Mouse (Mus musculus): ENCODE results near the gene Frrs1. TPM values are rescaled to one million over a fixed set of nuclear protein-coding genes. Genes with fewer than 3 reads are reported as not detected.
A peak's percentile ranks its signal among the peaks of the same experiment; 100 is the strongest.

The Frrs1 gene
- polyA plus RNA-seq, 1 experiment, result 49.7 TPM

DNA sequence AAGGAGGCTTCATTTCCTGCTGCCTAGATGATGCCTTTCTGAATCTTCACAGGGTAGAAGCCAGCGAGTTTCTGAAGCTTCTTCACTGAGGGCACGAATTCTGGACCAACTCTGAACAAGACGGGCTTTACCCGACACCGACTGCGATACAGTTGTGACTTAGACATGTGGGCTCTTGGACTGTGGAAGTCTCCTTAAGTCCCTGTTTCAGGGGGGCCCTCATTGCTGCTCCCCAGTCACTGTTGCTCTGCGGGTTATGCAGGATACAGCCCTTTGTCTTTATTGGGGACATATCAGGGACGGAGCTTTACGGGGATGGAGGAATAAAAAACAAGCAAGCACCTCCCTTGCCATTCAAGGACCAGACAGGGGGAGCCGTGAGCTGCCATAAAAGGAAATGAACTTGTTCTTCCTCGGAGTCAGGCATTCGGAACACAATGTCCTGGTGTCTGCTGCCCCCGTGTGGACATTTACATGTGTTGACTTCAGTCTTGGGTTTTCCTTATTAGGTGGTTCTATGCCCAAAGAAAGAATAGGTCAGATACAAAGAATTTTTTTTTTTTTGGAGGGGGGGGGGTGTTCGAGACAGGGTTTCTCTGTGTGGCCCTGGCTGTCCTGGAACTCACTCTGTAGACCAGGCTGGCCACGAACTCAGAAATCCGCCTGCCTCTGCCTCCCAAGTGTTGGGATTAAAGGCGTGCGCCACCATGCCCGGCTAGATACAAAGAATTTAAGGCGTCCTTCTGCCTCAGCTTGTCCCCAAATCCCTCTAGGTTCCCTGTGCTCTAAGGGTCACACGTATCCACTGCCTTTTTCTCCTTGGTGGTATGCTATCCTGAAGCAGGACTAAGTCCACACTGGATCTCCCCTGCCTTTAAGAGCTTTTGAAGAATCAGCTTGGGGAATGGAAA is 23.2 kb upstream of the Frrs1 start:
- H3K4me1 ChIP-seq (ENCODE audit: control insufficient read depth, insufficient read depth, low read length), result no peaks in the 10 kb centered on the region
- TF ChIP-seq CTCF (conservative IDR thresholded peaks at IDR 0.05; ENCODE audit: insufficient read depth, insufficient read length, low read depth, low read length), result peak; percentile 95
- no peak for TF ChIP-seq POLR2A (IDR thresholded peaks at IDR 0.05; ENCODE audit: low read depth, low read length)
- H3K4me3 ChIP-seq (ENCODE audit: insufficient read depth, low read depth, low read length), result peak overlapping the region; percentile 22
- H3K27me3 ChIP-seq (replicated peaks; ENCODE audit: control insufficient read depth, insufficient read depth, low read length), result no peaks in the 10 kb centered on the region
- peak; percentile 91 for DNase-seq
- WGBS, result 22% methylated on average over 21 of the region's 21 CpGs
- H3K36me3 ChIP-seq (ENCODE audit: control insufficient read depth, insufficient read depth, low read length), result no peaks in the 10 kb centered on the region
- no peak overlapping the region for H3K27ac ChIP-seq (ENCODE audit: insufficient read depth, low read depth, low read length)

DNA sequence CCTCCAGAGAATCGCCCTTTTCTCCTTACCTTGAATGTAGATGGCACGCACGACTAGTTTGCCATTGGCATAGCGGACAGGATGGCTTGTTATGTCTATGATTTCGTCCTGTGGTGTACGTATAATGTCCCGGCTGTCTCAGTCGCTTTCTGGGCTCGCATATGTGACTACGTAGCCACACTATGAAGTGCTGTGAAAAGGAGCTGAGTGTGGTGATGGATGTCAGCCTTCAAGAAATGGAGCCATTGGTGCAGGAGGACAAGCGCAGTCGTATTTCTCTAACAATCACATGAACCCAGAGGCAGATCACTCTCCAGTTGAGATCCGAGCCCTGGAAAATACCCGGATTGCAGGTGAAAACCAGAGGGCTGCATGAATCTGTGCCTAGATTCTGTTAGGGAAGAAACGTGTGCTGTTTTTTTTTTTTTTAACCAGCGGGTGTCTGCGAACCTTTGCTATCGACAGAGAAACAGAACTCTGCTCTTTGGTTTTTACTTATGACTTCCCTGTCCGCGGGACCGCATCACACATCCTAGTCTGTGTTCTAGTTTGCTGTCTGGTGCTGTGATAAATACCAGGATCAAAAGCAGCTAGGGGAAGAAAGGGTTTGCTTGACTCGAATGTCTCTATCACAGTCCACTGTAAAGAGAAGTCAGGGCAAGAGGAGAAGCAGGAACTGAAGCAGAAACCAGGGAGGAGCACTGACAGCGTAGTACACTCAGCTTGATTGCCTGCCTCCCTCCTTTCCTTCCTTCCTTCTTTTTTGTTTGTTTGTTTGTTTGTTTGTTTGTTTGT is 22.4 kb upstream of the Frrs1 start:
- DNase-seq, result no peak
- TF ChIP-seq POLR2A (IDR thresholded peaks at IDR 0.05; ENCODE audit: low read depth, low read length), result no peak
- WGBS, result 79% methylated on average over 23 of the region's 23 CpGs
- H3K4me1 ChIP-seq (ENCODE audit: control insufficient read depth, insufficient read depth, low read length), result no peaks in the 10 kb centered on the region
- H3K27me3 ChIP-seq (replicated peaks; ENCODE audit: control insufficient read depth, insufficient read depth, low read length), result no peaks in the 10 kb centered on the region
- no peak overlapping the region for H3K4me3 ChIP-seq (ENCODE audit: insufficient read depth, low read depth, low read length)
- no peak overlapping the region for H3K27ac ChIP-seq (ENCODE audit: insufficient read depth, low read depth, low read length)
- no peaks in the 10 kb centered on the region for H3K36me3 ChIP-seq (ENCODE audit: control insufficient read depth, insufficient read depth, low read length)

DNA sequence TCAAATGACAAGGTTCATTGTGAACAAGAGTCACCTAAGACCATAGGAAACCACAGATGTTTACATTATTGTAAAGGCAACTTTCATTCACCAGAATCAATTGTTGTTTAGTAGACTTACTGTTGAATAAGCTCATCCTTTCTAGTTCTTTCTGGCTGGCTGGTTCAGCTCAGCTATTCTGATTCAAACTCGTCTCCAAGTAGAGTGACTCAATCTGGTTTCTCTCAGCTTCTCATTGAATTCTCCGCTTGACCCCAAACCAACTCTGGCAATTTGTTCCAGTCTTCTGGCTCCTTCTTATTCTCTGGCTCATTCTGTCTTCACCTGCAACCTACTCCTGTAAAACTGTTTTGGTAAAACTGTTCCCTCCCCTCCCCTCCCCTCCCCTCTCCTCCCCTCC is 18.0 kb upstream of the Frrs1 start:
- 76% methylated on average over 2 of the region's 2 CpGs for WGBS
- H3K36me3 ChIP-seq (ENCODE audit: control insufficient read depth, insufficient read depth, low read length), result no peaks in the 10 kb centered on the region
- H3K27me3 ChIP-seq (replicated peaks; ENCODE audit: control insufficient read depth, insufficient read depth, low read length), result no peaks in the 10 kb centered on the region
- no peak for DNase-seq
- H3K4me1 ChIP-seq (ENCODE audit: control insufficient read depth, insufficient read depth, low read length), result no peaks in the 10 kb centered on the region
- H3K27ac ChIP-seq (ENCODE audit: insufficient read depth, low read depth, low read length), result no peak overlapping the region
- TF ChIP-seq POLR2A (IDR thresholded peaks at IDR 0.05; ENCODE audit: low read depth, low read length), result no peak
- H3K4me3 ChIP-seq (ENCODE audit: insufficient read depth, low read depth, low read length), result no peak overlapping the region

DNA sequence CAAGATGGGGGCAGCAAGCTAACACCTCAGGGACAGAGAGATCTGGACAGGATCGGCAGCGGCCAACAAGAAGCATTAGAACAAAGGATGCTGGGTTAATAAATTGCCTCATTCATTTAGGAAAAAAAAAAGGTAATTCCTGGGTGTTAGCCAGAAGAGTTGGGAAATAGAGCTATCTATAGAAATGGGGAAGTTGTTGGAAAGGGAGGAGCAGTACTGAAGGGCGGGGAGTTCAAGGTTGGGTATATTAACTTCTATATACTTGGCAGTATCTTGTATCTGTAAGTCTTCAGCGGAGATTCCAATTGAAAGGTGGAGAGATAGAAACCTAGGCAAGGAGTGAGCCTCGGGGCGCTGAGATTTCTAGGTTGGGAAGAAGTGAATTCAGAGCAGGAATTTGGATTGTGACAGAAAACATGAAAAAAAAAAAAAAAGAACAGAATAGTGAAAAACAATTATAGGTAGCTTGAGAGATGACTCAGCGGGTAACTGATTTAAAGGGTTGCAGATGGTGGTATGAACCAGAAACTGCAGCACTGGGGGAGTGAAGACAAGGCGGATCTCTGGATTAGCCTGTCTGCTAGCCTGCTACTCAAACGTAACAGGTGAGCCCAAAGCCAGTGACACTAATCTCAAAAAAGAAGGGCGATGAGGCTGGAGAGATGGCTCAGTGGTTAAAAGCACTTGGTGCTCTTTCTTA is 14.2 kb upstream of the Frrs1 start:
- no peak overlapping the region for H3K4me3 ChIP-seq (ENCODE audit: insufficient read depth, low read depth, low read length)
- no peaks in the 10 kb centered on the region for H3K4me1 ChIP-seq (ENCODE audit: control insufficient read depth, insufficient read depth, low read length)
- DNase-seq, result no peak
- no peaks in the 10 kb centered on the region for H3K27me3 ChIP-seq (replicated peaks; ENCODE audit: control insufficient read depth, insufficient read depth, low read length)
- TF ChIP-seq CTCF (conservative IDR thresholded peaks at IDR 0.05; ENCODE audit: insufficient read depth, insufficient read length, low read depth, low read length) (no peak), POLR2A (IDR thresholded peaks at IDR 0.05; ENCODE audit: low read depth, low read length) (no peak)
- no peak overlapping the region for H3K27ac ChIP-seq (ENCODE audit: insufficient read depth, low read depth, low read length)
- no peaks in the 10 kb centered on the region for H3K36me3 ChIP-seq (ENCODE audit: control insufficient read depth, insufficient read depth, low read length)
- 85% methylated on average over 10 of the region's 10 CpGs for WGBS

DNA sequence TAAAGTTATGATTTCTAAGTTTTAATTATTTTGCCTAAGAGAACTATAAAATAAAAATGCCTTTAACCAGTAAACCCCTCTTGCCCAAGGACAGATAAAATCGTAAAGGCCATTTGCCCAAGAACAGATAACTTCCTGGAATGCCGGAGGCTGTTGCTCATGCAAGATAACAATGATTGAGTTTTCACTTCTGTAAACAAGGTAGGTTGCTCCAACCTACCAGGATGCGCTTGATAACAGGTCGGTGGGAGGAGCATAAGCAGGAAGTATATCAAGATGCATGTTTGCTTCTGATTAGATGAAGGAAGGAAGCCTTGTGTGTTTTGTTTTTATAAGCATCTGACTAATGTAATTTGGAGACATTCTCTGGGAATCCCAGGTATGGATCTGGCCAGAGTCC is 13.2 kb upstream of the Frrs1 start:
- no peaks in the 10 kb centered on the region for H3K27me3 ChIP-seq (replicated peaks; ENCODE audit: control insufficient read depth, insufficient read depth, low read length)
- 63% methylated on average over 4 of the region's 4 CpGs for WGBS
- H3K36me3 ChIP-seq (ENCODE audit: control insufficient read depth, insufficient read depth, low read length), result no peaks in the 10 kb centered on the region
- no peak overlapping the region for H3K4me3 ChIP-seq (ENCODE audit: insufficient read depth, low read depth, low read length)
- no peak overlapping the region for H3K27ac ChIP-seq (ENCODE audit: insufficient read depth, low read depth, low read length)
- no peak for DNase-seq
- TF ChIP-seq POLR2A (IDR thresholded peaks at IDR 0.05; ENCODE audit: low read depth, low read length) (no peak), CTCF (conservative IDR thresholded peaks at IDR 0.05; ENCODE audit: insufficient read depth, insufficient read length, low read depth, low read length) (no peak)
- H3K4me1 ChIP-seq (ENCODE audit: control insufficient read depth, insufficient read depth, low read length), result no peaks in the 10 kb centered on the region

DNA sequence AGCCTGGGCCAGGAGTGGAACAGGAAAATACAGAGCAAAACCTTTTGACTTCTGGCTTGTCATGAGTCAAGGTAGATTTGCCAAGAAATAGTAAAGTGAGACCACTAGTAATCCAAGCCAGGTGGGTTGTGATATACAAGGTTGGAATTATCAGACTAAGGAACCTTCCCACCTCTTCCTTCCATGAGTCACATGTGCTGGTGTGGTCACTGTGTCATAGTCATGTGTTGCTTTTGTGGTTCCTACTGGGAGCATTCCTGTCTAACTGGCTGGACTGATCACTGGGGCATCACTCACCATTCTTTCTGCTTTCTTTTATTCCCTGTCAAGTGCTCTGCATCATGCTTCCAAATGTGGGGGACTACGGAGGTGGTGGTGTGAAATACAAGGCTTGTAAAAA is 11.2 kb upstream of the Frrs1 start:
- TF ChIP-seq POLR2A (IDR thresholded peaks at IDR 0.05; ENCODE audit: low read depth, low read length), result no peak
- TF ChIP-seq CTCF (conservative IDR thresholded peaks at IDR 0.05; ENCODE audit: insufficient read depth, insufficient read length, low read depth, low read length), result no peak
- WGBS, result 87% methylated on average over 1 of the region's 1 CpGs
- DNase-seq, result no peak
- no peaks in the 10 kb centered on the region for H3K36me3 ChIP-seq (ENCODE audit: control insufficient read depth, insufficient read depth, low read length)
- no peak overlapping the region for H3K4me3 ChIP-seq (ENCODE audit: insufficient read depth, low read depth, low read length)
- H3K27me3 ChIP-seq (replicated peaks; ENCODE audit: control insufficient read depth, insufficient read depth, low read length), result no peaks in the 10 kb centered on the region
- no peaks in the 10 kb centered on the region for H3K4me1 ChIP-seq (ENCODE audit: control insufficient read depth, insufficient read depth, low read length)
- H3K27ac ChIP-seq (ENCODE audit: insufficient read depth, low read depth, low read length), result no peak overlapping the region

DNA sequence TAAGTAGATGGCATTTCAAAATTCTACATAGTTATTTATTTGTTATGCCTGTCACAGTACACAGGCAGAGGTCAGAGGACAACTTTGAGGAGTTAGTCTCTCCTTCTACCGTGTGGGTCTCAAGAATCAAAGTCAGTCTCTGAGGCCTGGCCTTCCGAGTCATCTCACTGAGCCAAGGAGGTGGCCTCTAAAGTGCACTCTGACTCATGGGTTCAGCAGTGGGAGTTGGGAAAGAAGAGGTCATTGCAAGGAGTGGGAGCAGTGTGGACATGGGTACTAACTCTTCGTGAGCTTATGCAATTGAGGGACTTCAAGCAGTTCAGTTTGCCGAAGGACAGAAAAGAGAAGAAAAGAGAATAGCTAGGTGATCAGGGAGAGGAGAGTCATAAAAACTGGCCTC is 10.3 kb upstream of the Frrs1 start:
- WGBS, result 62% methylated on average over 4 of the region's 4 CpGs
- TF ChIP-seq CTCF (conservative IDR thresholded peaks at IDR 0.05; ENCODE audit: insufficient read depth, insufficient read length, low read depth, low read length) (no peak), POLR2A (IDR thresholded peaks at IDR 0.05; ENCODE audit: low read depth, low read length) (no peak)
- Histone ChIP-seq H3K36me3 (ENCODE audit: control insufficient read depth, insufficient read depth, low read length) (no peaks in the 10 kb centered on the region), H3K4me1 (ENCODE audit: control insufficient read depth, insufficient read depth, low read length) (no peaks in the 10 kb centered on the region), H3K27me3 (replicated peaks; ENCODE audit: control insufficient read depth, insufficient read depth, low read length) (no peaks in the 10 kb centered on the region), H3K27ac (ENCODE audit: insufficient read depth, low read depth, low read length) (no peak overlapping the region), H3K4me3 (ENCODE audit: insufficient read depth, low read depth, low read length) (no peak overlapping the region)
- DNase-seq, result no peak
